Mouse (Mus musculus) splenic B cell, adult 2 months (primary cell): ENCODE results near the gene Snx29.

Experiments used
- DNase-seq: peaks from one replicate; pipeline ENCODE4 v3.0.0-alpha.2; 2011; ENCODE audit warnings: low read depth, low spot score
- H3K27me3 ChIP-seq: 2 replicates; pipeline ENCODE4 v1.6.1; 2012; ENCODE audit warnings: mild to moderate bottlenecking, low read length, moderate library complexity, mixed read lengths; ENCODE audit not compliant: control insufficient read depth, poor library complexity, insufficient read depth, severe bottlenecking
- H3K36me3 ChIP-seq: 2 replicates; pipeline ENCODE4 v1.6.1; 2012; ENCODE audit warnings: mild to moderate bottlenecking, low read length, moderate library complexity, mixed read lengths; ENCODE audit not compliant: control insufficient read depth, poor library complexity, insufficient read depth, severe bottlenecking

The Snx29 gene

DNA sequence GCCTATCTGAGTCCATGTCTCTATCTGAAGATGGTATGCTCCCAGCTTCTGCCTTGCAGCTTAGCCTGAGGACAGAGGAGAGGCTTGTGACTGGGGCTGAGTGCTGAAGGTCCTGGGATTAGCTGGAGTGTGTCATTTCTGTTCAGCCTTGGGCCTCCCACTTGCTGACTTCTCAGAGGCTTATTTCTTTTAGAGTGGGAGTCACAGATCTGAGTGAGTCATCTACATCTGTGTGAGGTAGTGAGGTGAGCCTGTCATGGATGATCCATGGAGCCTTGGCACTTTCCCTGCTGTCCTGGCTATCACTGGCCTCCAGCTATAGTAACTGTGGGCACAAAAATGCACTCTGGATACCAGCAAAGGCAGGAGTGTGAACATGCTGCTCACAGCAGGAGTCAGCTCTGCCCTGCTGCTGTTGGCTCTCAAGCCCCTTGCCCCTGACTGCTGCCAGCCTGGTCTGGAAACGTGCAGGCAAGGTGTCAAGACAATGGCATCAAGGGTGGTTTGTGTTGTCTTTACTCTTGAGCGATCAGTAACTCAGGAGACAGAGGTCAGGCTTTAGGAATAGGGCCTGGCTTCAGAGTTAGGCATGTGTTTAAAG, 390.7 kb downstream of the Snx29 start:
- H3K36me3 ChIP-seq = peaks cover 6% of the 10 kb centered on the region

DNA sequence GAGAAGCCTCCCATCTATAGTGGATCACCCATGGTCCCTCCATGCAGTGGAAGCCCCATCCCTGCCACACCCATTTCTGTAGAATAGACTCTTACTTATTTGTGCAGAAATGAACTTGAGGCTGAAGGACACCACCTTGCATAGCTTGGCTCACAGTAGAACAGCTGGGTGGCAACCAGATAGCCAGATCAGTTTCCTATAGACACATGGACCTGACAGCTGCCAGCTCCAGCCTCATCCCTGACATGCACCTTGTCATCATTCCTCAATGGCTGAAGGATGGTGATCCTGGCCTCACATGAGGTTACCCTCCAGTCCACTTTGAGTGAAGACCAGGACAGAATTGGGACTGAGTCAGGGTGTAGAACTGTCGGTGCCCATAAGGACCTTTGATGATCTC, 394.2 kb downstream of the Snx29 start:
- DNase-seq = no peak
- Histone ChIP-seq H3K36me3 (peaks cover 6% of the 10 kb centered on the region), H3K27me3 (no peaks in the 10 kb centered on the region)

More for the DNA sequence above, 390.7 kb downstream of the Snx29 start:
- DNase-seq = no peak
- no peaks in the 10 kb centered on the region for H3K27me3 ChIP-seq

DNA sequence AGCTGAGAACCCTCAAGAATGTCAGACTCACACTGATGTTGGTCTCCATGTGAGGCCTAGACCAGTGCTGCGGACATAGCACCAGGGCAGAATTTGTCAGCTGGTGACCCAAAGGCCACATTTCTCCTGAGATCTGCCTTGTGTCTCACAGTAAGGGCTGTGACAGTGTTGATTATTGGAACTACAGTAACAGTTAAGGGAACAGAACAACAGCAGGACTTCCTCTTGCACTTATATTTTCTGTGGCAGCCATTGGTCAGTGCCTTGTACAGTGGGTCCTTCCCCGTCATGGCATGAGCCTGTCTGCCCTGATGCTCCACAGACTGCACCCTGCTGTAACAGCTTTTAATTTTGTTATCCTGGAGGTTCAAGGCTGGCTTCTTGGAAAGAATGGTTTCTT, 403.2 kb downstream of the Snx29 start:
- Histone ChIP-seq H3K27me3 (no peaks in the 10 kb centered on the region), H3K36me3 (peaks cover 2% of the 10 kb centered on the region; the same call in 1 of the 2 replicates)
- DNase-seq = no peak

DNA sequence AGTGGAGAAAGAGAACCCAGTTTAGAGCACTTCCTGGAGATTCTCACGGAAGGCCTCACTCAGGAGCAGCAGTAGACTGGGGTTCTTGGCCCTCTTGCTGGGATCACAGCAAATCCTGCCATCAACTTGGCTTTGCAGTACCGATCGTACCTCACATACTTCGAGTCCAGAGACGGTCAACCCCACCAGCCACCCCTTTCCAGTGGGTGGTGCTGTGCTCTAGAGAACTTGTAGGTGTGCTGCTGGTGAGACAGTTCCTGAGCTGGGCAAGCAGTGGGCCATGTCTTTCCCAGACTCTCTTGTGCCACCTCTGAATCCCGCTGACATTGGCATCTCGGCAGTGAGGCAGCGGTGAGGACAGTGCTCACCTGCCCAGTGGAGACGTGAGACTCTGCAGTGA, 404.6 kb downstream of the Snx29 start:
- no peak for DNase-seq
- H3K36me3 ChIP-seq = peaks cover 2% of the 10 kb centered on the region; the same call in 1 of the 2 replicates

DNA sequence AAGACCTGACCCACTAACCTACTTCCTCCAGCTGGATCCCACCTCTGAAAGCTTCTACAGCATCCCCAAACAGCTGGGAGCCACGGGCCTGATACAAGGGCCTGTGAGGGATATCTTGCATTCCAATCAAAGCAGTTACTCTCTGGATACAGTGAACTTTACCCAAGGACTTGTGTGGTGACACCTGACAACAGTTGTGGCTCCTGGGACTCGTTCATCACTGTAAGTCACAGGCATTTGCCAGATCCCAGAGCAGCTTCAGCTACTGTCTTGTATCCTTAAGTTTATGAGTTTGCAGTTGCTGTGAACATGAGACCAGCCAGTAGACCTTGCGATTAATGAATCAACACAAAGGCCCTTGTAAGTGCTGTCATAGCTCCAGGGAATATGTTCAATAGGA, 405.4 kb downstream of the Snx29 start:
- Histone ChIP-seq H3K27me3 (no peaks in the 10 kb centered on the region), H3K36me3 (peaks cover 2% of the 10 kb centered on the region; the same call in 1 of the 2 replicates)
- DNase-seq = no peak

More for the DNA sequence above, 404.6 kb downstream of the Snx29 start:
- H3K27me3 ChIP-seq = no peaks in the 10 kb centered on the region

DNA sequence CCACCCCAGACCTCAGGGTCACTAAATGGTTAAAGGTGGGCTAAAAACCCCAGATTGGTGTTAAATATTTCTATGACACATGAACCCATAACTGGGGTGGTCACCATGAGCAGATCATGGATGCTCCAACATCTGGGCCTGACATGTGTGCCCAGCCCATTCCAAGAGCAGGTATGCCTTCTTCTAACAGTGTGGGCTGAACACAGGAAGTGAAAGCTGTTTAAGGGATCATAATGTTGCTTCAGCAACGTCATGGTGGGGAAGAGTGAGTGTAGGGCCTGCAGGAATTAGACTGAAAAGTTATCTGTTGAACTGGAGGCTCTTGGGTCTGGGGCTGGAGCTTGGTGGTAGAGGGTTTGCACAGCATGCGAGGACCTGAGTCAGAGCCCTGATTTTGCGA, 405.9 kb downstream of the Snx29 start:
- peaks cover 2% of the 10 kb centered on the region; the same call in 1 of the 2 replicates for H3K36me3 ChIP-seq
- no peaks in the 10 kb centered on the region for H3K27me3 ChIP-seq
- DNase-seq = no peak

DNA sequence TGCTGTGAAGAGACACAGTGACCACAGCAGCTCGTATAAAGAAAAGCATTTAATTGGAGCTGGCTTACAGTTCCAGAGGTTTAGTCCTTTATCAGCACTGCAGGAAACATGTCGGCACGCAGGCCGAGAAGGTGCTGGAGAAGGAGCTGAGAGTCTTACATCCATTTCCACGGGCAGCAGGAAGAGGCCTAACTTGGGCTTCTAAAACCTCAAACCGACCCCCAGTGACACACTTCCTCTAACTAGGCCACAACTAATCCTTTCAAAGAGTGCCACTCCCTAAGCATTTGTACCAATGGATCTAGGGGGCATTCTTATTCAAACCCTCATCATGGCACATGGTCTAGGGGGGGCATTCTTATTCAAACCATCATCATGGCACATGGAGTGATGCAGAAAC, 406.4 kb downstream of the Snx29 start:
- Histone ChIP-seq H3K27me3 (no peaks in the 10 kb centered on the region), H3K36me3 (peaks cover 2% of the 10 kb centered on the region; the same call in 1 of the 2 replicates)
- DNase-seq = no peak

DNA sequence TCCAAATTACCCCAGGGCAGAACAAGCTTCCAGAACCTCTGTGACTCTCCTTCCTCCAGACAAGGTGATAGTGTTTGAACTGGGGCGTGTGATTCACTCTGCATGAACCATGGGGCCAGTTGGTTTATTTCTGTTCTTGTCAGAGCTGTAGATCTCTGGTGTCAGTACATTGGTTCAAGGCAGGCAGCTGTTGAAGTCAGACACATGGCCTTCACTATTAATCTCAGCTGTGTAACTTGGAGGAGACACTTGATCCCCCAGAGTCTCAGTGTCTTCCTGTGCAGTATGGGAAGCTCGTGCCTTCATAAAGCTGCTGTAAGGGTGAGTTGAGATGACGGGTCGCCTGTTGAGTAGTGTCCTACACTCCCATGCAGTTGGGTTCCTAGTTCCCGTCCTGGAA, 407.1 kb downstream of the Snx29 start:
- Histone ChIP-seq H3K36me3 (peaks cover 2% of the 10 kb centered on the region; the same call in 1 of the 2 replicates), H3K27me3 (no peaks in the 10 kb centered on the region)
- no peak for DNase-seq

DNA sequence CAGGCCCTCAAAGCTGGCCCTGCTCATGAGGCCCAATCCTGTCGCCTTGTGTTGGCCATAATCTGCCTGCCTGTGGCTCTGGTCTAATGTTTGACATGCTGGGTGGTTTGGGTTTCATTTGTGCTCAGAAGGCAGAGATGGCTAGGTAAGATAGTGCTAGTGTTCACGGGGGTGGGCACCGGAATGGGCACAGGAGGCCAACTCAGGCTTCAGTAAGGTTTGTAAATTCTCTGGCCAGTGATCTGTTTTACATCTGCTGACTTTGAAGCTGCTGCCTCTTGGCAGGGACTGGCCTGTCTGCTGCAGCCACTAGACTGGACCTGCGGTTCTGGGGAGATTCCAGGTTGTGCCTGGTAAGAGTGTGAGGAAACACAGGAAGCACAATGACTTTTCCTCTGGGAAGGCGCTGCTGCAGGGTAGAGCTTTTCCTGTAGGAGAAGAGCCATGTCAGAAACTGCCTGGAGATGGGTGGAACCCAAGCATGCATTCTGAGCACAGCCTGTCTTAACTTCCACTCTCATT, 408.4 kb downstream of the Snx29 start:
- DNase-seq = no peak
- Histone ChIP-seq H3K36me3 (peaks cover 2% of the 10 kb centered on the region; the same call in 1 of the 2 replicates), H3K27me3 (no peaks in the 10 kb centered on the region)

DNA sequence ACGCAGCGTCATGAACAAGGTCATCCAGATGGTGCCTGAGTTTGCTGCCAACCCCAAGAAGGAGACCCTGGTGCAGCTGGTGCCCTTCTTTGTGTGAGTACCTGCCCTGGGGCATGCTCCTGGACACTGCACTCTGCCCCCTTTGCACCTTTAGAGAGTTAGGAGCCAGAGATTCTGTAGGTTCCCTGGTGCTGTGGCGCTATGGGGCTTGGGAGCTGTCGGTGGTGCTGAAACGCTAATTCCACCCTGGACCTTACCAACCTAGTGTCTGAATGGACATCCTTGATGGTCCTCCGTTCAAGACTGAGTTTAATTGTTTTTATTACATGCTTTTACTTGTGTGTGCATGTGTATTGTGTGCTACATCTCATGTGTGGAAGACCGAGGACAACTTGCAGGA, 415.6 kb downstream of the Snx29 start:
- H3K27me3 ChIP-seq = no peaks in the 10 kb centered on the region
- no peak for DNase-seq

DNA sequence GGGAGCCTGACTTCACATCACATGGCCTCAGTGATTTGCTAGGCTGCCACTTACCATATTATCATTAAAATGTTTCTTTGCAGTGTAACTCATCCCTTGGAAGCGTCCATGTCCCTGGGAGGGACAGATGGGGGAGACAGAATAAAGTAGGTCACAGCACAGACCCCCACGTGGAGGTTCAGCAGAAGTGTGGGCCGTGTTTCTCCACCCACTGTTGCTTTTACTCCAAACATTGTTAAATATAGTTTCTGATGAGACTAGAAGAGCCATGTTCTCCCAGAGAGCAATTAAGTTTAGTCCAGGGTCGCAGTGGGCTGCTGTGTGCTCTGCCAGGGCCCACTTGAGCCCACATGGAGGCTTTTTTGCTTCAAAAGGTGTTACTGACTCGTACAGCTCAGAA, 419.2 kb downstream of the Snx29 start:
- DNase-seq = no peak
- H3K36me3 ChIP-seq = peaks cover 2% of the 10 kb centered on the region
- H3K27me3 ChIP-seq = no peaks in the 10 kb centered on the region

More for the DNA sequence above, 415.6 kb downstream of the Snx29 start:
- H3K36me3 ChIP-seq = peaks cover 2% of the 10 kb centered on the region

DNA sequence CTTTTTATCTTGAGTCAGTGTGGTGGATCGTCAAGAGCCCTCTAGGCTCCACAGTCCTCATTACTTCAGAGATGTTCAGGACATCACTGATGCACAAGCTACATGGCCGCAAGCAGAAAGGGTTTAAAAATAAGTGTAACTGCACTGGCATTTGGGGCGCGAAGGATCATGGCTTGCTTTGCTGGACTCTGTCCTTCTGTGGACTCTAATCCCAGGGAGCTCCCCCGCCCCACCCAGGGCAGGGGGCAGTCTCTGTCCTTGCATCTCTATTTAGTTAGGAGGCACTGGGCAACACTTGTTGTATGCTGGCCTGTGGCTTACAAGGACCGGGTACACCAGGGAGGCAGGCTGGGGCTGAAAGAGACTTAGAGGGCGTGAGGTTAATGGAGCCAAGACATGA, 419.6 kb downstream of the Snx29 start:
- Histone ChIP-seq H3K36me3 (peaks cover 2% of the 10 kb centered on the region), H3K27me3 (no peaks in the 10 kb centered on the region)
- DNase-seq = no peak

DNA sequence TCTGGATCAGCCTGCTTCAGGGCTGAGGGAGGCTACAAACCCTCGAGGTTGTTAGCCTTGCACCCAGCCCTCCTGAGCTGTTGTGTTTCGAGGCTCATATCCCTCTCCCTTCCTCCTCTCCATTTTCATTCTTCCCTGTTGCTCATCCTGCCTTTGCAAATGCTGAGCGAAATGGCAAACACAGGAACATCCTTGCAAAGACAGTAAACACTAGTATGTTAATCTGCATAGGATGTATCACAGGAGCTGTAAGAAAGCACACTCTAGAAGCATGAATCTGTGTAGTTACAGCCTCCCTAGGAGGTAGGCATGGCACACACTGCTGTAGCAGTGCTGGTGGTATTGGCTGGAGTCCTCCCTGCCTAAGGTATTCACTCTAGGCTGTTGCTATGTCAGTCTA, 420.3 kb downstream of the Snx29 start:
- Histone ChIP-seq H3K36me3 (peaks cover 2% of the 10 kb centered on the region), H3K27me3 (no peaks in the 10 kb centered on the region)
- DNase-seq = no peak

DNA sequence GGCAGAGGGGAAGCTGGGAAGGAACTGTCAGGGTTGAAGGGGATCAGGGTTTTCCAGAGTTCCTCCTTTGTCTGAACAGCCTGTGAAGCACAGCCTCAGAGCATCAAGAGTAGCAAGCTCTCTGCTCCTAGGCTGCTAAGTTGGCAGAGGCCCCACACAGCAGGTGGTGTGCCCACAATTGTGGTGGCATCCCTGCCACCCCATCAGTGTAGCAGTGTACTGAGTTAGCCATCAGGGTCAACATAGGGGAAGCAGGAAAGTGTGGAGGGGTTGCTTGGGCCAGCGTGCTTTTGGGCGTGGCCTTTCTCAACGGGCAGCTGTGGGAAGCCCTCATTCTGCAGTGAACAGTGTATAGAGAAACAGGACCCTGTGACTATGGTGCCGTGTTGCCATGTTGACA, 421.0 kb downstream of the Snx29 start:
- Histone ChIP-seq H3K27me3 (no peaks in the 10 kb centered on the region), H3K36me3 (peaks cover 2% of the 10 kb centered on the region)
- DNase-seq = no peak

DNA sequence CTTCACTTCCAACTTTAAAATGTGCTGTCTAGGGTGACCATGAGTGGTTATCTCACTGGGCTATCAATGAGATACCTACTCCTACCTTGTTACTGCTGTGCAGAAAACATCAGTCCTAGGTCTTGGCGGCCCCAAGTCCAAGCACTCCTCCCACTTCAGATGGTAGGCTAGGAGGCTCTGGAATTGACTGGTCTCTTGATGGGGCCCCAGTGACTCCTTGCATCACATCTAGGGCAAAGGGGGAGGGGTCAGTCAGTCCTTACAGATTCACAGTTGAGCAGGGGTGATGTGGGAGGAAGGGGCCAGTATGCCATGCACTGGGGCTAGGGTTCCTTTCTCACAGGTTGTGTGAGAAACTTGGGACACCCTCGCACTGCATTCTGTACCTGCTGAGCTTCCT, 423.3 kb downstream of the Snx29 start:
- H3K27me3 ChIP-seq = no peaks in the 10 kb centered on the region
- H3K36me3 ChIP-seq = peaks cover 2% of the 10 kb centered on the region

DNA sequence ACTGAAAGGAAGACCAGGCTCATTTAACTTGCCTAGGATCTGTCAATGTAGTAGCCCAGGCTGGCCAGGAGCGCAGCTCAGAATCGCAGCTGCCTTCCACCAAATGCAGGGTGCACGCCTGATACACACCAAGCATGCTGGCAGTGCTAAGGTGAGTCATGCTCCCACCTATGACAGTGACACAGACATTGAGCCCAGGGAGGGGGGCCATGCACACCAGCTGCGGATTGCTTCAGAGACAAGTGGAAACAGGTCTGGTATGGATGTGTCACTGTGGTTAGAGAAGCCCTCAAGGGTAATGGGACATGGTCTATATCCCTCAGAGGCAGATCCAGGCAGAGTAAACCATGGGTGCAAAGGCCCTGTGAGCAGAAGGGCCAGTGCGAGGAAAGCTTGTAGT, 425.2 kb downstream of the Snx29 start:
- no peaks in the 10 kb centered on the region; the same call in 1 of the 2 replicates for H3K36me3 ChIP-seq
- DNase-seq = no peak
- no peaks in the 10 kb centered on the region for H3K27me3 ChIP-seq

More for the DNA sequence above, 423.3 kb downstream of the Snx29 start:
- DNase-seq = no peak
